Mouse (Mus musculus): ENCODE measurements at regions not wholly inside any gene's neighbourhood (a gene's known extent, or its start where the extent isn't known, plus 50 kb on each side); places are given as distances from the start of the nearest gene placed in this dataset.

GRCm38 (mm10) chrX:11807883-11808262, 352.3 kb downstream of the Bcor start:
- ATAC-seq (replicated peaks; ENCODE audit: low FRiP score, poor library complexity, severe bottlenecking), result no peak

GRCm38 (mm10) chrX:11808911-11809310, 351.2 kb downstream of the Bcor start:
- no peak for ATAC-seq (replicated peaks; ENCODE audit: low FRiP score, poor library complexity, severe bottlenecking)

GRCm38 (mm10) chrX:11814861-11815260, 345.3 kb downstream of the Bcor start:
- ATAC-seq (replicated peaks; ENCODE audit: low FRiP score, poor library complexity, severe bottlenecking), result no peak

GRCm38 (mm10) chrX:11815864-11816263, 344.3 kb downstream of the Bcor start:
- ATAC-seq (replicated peaks; ENCODE audit: low FRiP score, poor library complexity, severe bottlenecking), result no peak

GRCm38 (mm10) chrX:11818634-11819033, 341.5 kb downstream of the Bcor start:
- ATAC-seq (replicated peaks; ENCODE audit: low FRiP score, poor library complexity, severe bottlenecking), result no peak

GRCm38 (mm10) chrX:11821165-11821564, 339.0 kb downstream of the Bcor start:
- no peak for ATAC-seq (replicated peaks; ENCODE audit: low FRiP score, poor library complexity, severe bottlenecking)

- no peak for ATAC-seq (replicated peaks; ENCODE audit: low FRiP score, poor library complexity, severe bottlenecking)
Observed at GRCm38 (mm10) chrX:11821880-11822768, 338.0 kb downstream of the Bcor start.

GRCm38 (mm10) chrX:11825948-11826347, 334.2 kb downstream of the Bcor start:
- no peak for ATAC-seq (replicated peaks; ENCODE audit: low FRiP score, poor library complexity, severe bottlenecking)

GRCm38 (mm10) chrX:11826737-11827408, 333.3 kb downstream of the Bcor start:
- ATAC-seq (replicated peaks; ENCODE audit: low FRiP score, poor library complexity, severe bottlenecking), result no peak

- ATAC-seq (replicated peaks; ENCODE audit: low FRiP score, poor library complexity, severe bottlenecking), result no peak
Observed at GRCm38 (mm10) chrX:11829411-11830002, 330.6 kb downstream of the Bcor start.

- no peak for ATAC-seq (replicated peaks; ENCODE audit: low FRiP score, poor library complexity, severe bottlenecking)
Observed at GRCm38 (mm10) chrX:11837566-11837965, 322.6 kb downstream of the Bcor start.

GRCm38 (mm10) chrX:11839665-11840245, 320.4 kb downstream of the Bcor start:
- no peak for ATAC-seq (replicated peaks; ENCODE audit: low FRiP score, poor library complexity, severe bottlenecking)

GRCm38 (mm10) chrX:11840319-11841035, 319.7 kb downstream of the Bcor start:
- no peak for ATAC-seq (replicated peaks; ENCODE audit: low FRiP score, poor library complexity, severe bottlenecking)

- ATAC-seq (replicated peaks; ENCODE audit: low FRiP score, poor library complexity, severe bottlenecking), result no peak
Observed at GRCm38 (mm10) chrX:11845566-11845965, 314.6 kb downstream of the Bcor start.

- ATAC-seq (replicated peaks; ENCODE audit: low FRiP score, poor library complexity, severe bottlenecking), result no peak
Observed at GRCm38 (mm10) chrX:11855910-11856309, 304.2 kb downstream of the Bcor start.

- no peak for ATAC-seq (replicated peaks; ENCODE audit: low FRiP score, poor library complexity, severe bottlenecking)
Observed at GRCm38 (mm10) chrX:11859396-11859795, 300.8 kb downstream of the Bcor start.

GRCm38 (mm10) chrX:11861119-11861708, 298.9 kb downstream of the Bcor start:
- ATAC-seq (replicated peaks; ENCODE audit: low FRiP score, poor library complexity, severe bottlenecking), result no peak

- ATAC-seq (replicated peaks; ENCODE audit: low FRiP score, poor library complexity, severe bottlenecking), result no peak
Observed at GRCm38 (mm10) chrX:11861892-11862291, 298.3 kb downstream of the Bcor start.

- no peak for ATAC-seq (replicated peaks; ENCODE audit: low FRiP score, poor library complexity, severe bottlenecking)
Observed at GRCm38 (mm10) chrX:11863106-11863505, 297.0 kb downstream of the Bcor start.
